Comparison of ENCODE assay signal across 12 mouse cellular contexts in genomic region chr4:71839803-71840773, GRCm38 (mm10).
DNase-seq lines count a peak whose midpoint lies in the region; ATAC-seq and TF ChIP-seq lines count a peak whose summit lies in the region.
"Had no signal": no experiment of that assay in that cellular context is flagged by ENCODE, and none has a peak within 500 bp of the region (broad histone marks: within the 10 kb centered on the region; RNA-seq: fewer than 3 reads in every experiment).

No protein-coding gene starts in this region.

- TF ChIP-seq POLR2A in lung, adult 2 months (IDR thresholded peaks at IDR 0.05; ENCODE audit: borderline replicate concordance, extremely low read depth, low read depth, low read length) = no peak

- no peak overlapping the region for H3K9ac ChIP-seq in forebrain, embryonic 13.5 days
- H3K9ac ChIP-seq in forebrain, embryonic 11.5 days (ENCODE audit: low read length) = no peak overlapping the region
- H3K9ac ChIP-seq in lung, embryonic 15.5 days = no peak overlapping the region
- H3K9ac ChIP-seq in hindbrain, embryonic 14.5 days = no peak overlapping the region
- H3K9ac ChIP-seq in neural tube, embryonic 13.5 days = no peak overlapping the region
- H3K9ac ChIP-seq: embryonic facial prominence, embryonic 12.5 days; heart, embryonic 13.5 days had no signal

- no peaks in the 10 kb centered on the region for H3K27me3 ChIP-seq in forebrain, embryonic 13.5 days
- no peaks in the 10 kb centered on the region for H3K27me3 ChIP-seq in forebrain, embryonic 11.5 days (ENCODE audit: control insufficient read depth, insufficient read depth, low read length)
- H3K27me3 ChIP-seq in lung, embryonic 15.5 days = no peaks in the 10 kb centered on the region
- no peaks in the 10 kb centered on the region for H3K27me3 ChIP-seq in hindbrain, embryonic 14.5 days (ENCODE audit: control insufficient read depth, insufficient read depth, low read length)
- H3K27me3 ChIP-seq in neural tube, embryonic 13.5 days = peaks cover 24% of the 10 kb centered on the region
- H3K27me3 ChIP-seq: embryonic facial prominence, embryonic 12.5 days; heart, embryonic 13.5 days had no signal

- H3K27ac ChIP-seq in forebrain, embryonic 13.5 days = no peak overlapping the region
- no peak overlapping the region for H3K27ac ChIP-seq in forebrain, embryonic 11.5 days (ENCODE audit: low read depth, low read length)
- peak overlapping the region; percentile 5; the same call in 1 of the 2 replicates for H3K27ac ChIP-seq in lung, embryonic 15.5 days
- peak overlapping the region; percentile 48 for H3K27ac ChIP-seq in hindbrain, embryonic 14.5 days
- H3K27ac ChIP-seq in neural tube, embryonic 13.5 days (replicated peaks) = 0 out of 2 replicates have a peak overlapping the region, but pooled peaks have one; percentile 15
- no peak overlapping the region for H3K27ac ChIP-seq in left cerebral cortex, adult 2 months
- H3K27ac ChIP-seq: embryonic facial prominence, embryonic 12.5 days; heart, embryonic 13.5 days had no signal

- intact Hi-C loops in left cerebral cortex, postnatal 14 days (cut with DNase I) = no loop called here
- intact Hi-C loops in left cerebral cortex, adult 2 months (cut with DNase I) = loop anchor here (1.0 to 2.0 kb wide), 2 partner anchors 35 to 361 kb away; partner anchors contain the start of gene Tle1

- WGBS in forebrain, embryonic 13.5 days = 42% methylated on average over 5 of the region's 5 CpGs
- 63% methylated on average over 5 of the region's 5 CpGs for WGBS in forebrain, embryonic 11.5 days
- 46% methylated on average over 5 of the region's 5 CpGs for WGBS in lung, embryonic 15.5 days
- WGBS in lung, adult 2 months = 64% methylated on average over 5 of the region's 5 CpGs
- 33% methylated on average over 5 of the region's 5 CpGs for WGBS in hindbrain, embryonic 14.5 days
- 25% methylated on average over 5 of the region's 5 CpGs for WGBS in neural tube, embryonic 13.5 days

- DNase-seq in forebrain, embryonic 11.5 days (ENCODE audit: low spot score) = no peak
- no peak for DNase-seq in lung, adult 2 months
- peak; percentile 71 for DNase-seq in hindbrain, embryonic 14.5 days (ENCODE audit: low spot score)
- no peak for DNase-seq in left cerebral cortex, postnatal 14 days (ENCODE audit: low spot score in 2 of 2)
- no peak for DNase-seq in left cerebral cortex, adult 2 months (ENCODE audit: extremely low spot score in 1 of 2, low spot score in 2 of 2)
- DNase-seq: B cell, adult 2 months had no signal

- no peak for TF ChIP-seq CTCF in lung, adult 2 months (IDR thresholded peaks at IDR 0.05; ENCODE audit: insufficient read depth, low read length)
- TF ChIP-seq CTCF in left cerebral cortex, adult 2 months (IDR thresholded peaks at IDR 0.05) = no peak

- H3K4me3 ChIP-seq in forebrain, embryonic 13.5 days = no peak overlapping the region
- no peak overlapping the region for H3K4me3 ChIP-seq in forebrain, embryonic 11.5 days (ENCODE audit: low read depth, low read length)
- no peak overlapping the region for H3K4me3 ChIP-seq in lung, embryonic 15.5 days
- no peak overlapping the region for H3K4me3 ChIP-seq in lung, adult 2 months (replicated peaks; ENCODE audit: extremely low read depth, low read depth, low read length)
- no peak overlapping the region for H3K4me3 ChIP-seq in hindbrain, embryonic 14.5 days (replicated peaks; ENCODE audit: low read length)
- H3K4me3 ChIP-seq in neural tube, embryonic 13.5 days = no peak overlapping the region
- H3K4me3 ChIP-seq in left cerebral cortex, adult 2 months = no peak overlapping the region
- H3K4me3 ChIP-seq: embryonic facial prominence, embryonic 12.5 days; heart, embryonic 13.5 days had no signal

- H3K9me3 ChIP-seq in forebrain, embryonic 13.5 days (replicated peaks) = no peaks in the 10 kb centered on the region
- no peaks in the 10 kb centered on the region for H3K9me3 ChIP-seq in forebrain, embryonic 11.5 days (ENCODE audit: control insufficient read depth, low read length)
- H3K9me3 ChIP-seq in lung, embryonic 15.5 days = no peaks in the 10 kb centered on the region
- no peaks in the 10 kb centered on the region for H3K9me3 ChIP-seq in hindbrain, embryonic 14.5 days (ENCODE audit: control insufficient read depth, low read length)
- no peaks in the 10 kb centered on the region for H3K9me3 ChIP-seq in neural tube, embryonic 13.5 days
- H3K9me3 ChIP-seq: embryonic facial prominence, embryonic 12.5 days; heart, embryonic 13.5 days had no signal

- H3K36me3 ChIP-seq in forebrain, embryonic 13.5 days (ENCODE audit: poor library complexity, severe bottlenecking) = no peaks in the 10 kb centered on the region
- H3K36me3 ChIP-seq in forebrain, embryonic 11.5 days (ENCODE audit: control insufficient read depth, insufficient read depth, low read length) = no peaks in the 10 kb centered on the region
- H3K36me3 ChIP-seq in lung, embryonic 15.5 days = no peaks in the 10 kb centered on the region
- no peaks in the 10 kb centered on the region for H3K36me3 ChIP-seq in hindbrain, embryonic 14.5 days (replicated peaks; ENCODE audit: control insufficient read depth, insufficient read depth)
- no peaks in the 10 kb centered on the region for H3K36me3 ChIP-seq in neural tube, embryonic 13.5 days
- H3K36me3 ChIP-seq: embryonic facial prominence, embryonic 12.5 days; heart, embryonic 13.5 days had no signal

- no peak overlapping the region for H3K4me2 ChIP-seq in forebrain, embryonic 13.5 days
- H3K4me2 ChIP-seq in forebrain, embryonic 11.5 days (ENCODE audit: low read depth, low read length, severe bottlenecking) = no peak overlapping the region
- H3K4me2 ChIP-seq in lung, embryonic 15.5 days = no peak overlapping the region
- no peak overlapping the region for H3K4me2 ChIP-seq in hindbrain, embryonic 14.5 days (replicated peaks)
- H3K4me2 ChIP-seq in neural tube, embryonic 13.5 days = no peak overlapping the region
- H3K4me2 ChIP-seq: embryonic facial prominence, embryonic 12.5 days; heart, embryonic 13.5 days; liver, embryonic 11.5 days had no signal

- H3K4me1 ChIP-seq in forebrain, embryonic 13.5 days = peaks cover 13% of the 10 kb centered on the region
- no peaks in the 10 kb centered on the region for H3K4me1 ChIP-seq in forebrain, embryonic 11.5 days (replicated peaks; ENCODE audit: control insufficient read depth, insufficient read depth, low read length)
- peaks cover 9% of the 10 kb centered on the region for H3K4me1 ChIP-seq in lung, embryonic 15.5 days
- H3K4me1 ChIP-seq in lung, adult 2 months (ENCODE audit: control insufficient read depth, insufficient read depth, low read length) = no peaks in the 10 kb centered on the region
- peaks cover 20% of the 10 kb centered on the region for H3K4me1 ChIP-seq in hindbrain, embryonic 14.5 days (replicated peaks; ENCODE audit: control insufficient read depth, insufficient read depth, low read length)
- H3K4me1 ChIP-seq in neural tube, embryonic 13.5 days (replicated peaks) = peaks cover 27% of the 10 kb centered on the region
- H3K4me1 ChIP-seq: heart, embryonic 13.5 days had no signal

- peak; percentile 84 for ATAC-seq in forebrain, embryonic 13.5 days
- no peak; the same call in 1 of the 2 replicates for ATAC-seq in forebrain, embryonic 11.5 days (replicated peaks; ENCODE audit: low FRiP score)
- ATAC-seq in lung, embryonic 15.5 days (ENCODE audit: borderline replicate concordance, extremely low read depth, low FRiP score, low TSS enrichment) = peak; percentile 69; the same call in 1 of the 2 replicates
- peak; percentile 88 for ATAC-seq in hindbrain, embryonic 14.5 days (ENCODE audit: low FRiP score)
- ATAC-seq in neural tube, embryonic 13.5 days (ENCODE audit: low read depth) = peak; percentile 97

Comparison
In these comparisons a context has a peak if more than half of its experiments do, and no peak if none do; other contexts are left out.
1. H3K27ac ChIP-seq: peak in lung, embryonic 15.5 days (single experiment), hindbrain, embryonic 14.5 days (single experiment) and neural tube, embryonic 13.5 days (single experiment); none in forebrain, embryonic 13.5 days (single experiment), forebrain, embryonic 11.5 days (single experiment) and left cerebral cortex, adult 2 months (single experiment).